Mouse (Mus musculus) left cerebral cortex, postnatal 25 days (tissue): ENCODE measurements around the gene Pinlyp. TPM values are rescaled to one million over a fixed set of nuclear protein-coding genes. Genes with fewer than 3 reads are reported as not detected.

ENCODE experiments used
- DNase-seq, 2 experiments: peaks; one replicate each; pipeline ENCODE4 v3.0.0; 2022; ENCODE audit warnings: low spot score in 2 of 2, mixed read lengths in 1 of 2
- intact Hi-C: fragments of 180-260 bp; cut with DNase I; formaldehyde crosslinking; loops from one replicate; pipeline ENCODE4 v1.15.1; 2025
- total RNA-seq, 2 experiments: library from RNA; stranded (reverse); gene quantifications; 2 replicates each; pipeline ENCODE4 v1.2.3; 2021

The Pinlyp gene
- total RNA-seq, 2 experiments from 2014 or later: not detected

DNA sequence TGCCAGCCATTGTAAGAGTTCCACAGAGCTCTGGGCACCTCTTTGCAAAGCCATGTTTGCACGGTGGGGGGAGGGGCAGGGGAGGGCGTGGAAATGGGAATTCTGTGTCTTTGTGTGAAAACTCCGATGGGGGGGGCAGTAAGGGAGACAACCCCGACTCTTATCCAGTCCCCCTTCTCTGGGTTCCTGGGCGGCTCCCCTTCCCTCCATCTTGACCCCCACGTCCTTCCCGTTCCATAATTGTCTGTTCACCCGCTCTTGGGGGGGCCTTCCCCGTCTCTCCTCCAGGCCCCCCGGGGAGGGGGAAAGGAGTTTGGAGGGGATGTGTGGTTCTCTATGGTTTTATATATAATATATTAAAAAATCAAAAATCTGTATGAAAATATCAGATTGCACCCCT lies 41.9 kb downstream of the Pinlyp start:
- intact Hi-C loops: no loop called here
- DNase-seq: no peak

DNA sequence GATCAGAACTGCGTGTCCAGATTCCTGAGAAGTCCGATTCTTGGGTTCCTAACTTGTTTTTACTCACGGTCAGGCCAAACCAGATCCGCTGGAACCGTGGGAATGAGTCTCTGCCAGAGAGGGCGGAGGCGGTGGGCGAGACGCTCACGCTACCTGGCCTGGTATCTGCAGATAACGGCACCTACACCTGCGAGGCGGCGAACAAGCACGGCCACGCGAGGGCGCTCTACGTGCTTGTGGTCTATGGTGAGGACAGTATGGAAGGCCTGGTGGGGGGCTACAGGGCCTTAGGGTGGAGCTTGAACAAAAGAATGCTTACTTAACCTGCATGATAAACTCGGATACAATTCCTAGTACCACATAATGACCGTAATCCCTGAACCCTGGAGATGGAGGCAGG lies 44.4 kb downstream of the Pinlyp start:
- intact Hi-C loops: no loop called here

DNA sequence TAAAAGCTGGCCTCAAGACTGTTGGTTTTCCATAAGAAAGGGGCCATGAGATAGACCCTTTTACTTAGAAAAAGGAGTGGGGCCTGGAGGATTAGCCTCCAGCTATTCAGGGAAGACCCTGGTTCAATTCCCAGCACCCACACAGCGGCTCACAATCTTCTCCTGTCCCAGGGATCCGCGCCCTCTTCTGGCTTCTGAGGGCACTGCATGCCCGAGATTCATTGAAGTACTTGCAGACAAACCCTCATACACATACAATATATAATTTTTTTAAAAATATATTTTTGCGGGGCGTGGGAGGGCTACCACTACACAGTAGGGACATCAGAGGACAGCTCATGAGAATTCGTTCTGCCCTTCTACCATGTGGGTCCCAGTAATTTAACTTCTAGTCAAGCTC lies 45.0 kb downstream of the Pinlyp start:
- peak in 1 of 2 experiments; percentile 53 for DNase-seq
- intact Hi-C loops: no loop called here

More for the DNA sequence above, 44.4 kb downstream of the Pinlyp start:
- no peak for DNase-seq

DNA sequence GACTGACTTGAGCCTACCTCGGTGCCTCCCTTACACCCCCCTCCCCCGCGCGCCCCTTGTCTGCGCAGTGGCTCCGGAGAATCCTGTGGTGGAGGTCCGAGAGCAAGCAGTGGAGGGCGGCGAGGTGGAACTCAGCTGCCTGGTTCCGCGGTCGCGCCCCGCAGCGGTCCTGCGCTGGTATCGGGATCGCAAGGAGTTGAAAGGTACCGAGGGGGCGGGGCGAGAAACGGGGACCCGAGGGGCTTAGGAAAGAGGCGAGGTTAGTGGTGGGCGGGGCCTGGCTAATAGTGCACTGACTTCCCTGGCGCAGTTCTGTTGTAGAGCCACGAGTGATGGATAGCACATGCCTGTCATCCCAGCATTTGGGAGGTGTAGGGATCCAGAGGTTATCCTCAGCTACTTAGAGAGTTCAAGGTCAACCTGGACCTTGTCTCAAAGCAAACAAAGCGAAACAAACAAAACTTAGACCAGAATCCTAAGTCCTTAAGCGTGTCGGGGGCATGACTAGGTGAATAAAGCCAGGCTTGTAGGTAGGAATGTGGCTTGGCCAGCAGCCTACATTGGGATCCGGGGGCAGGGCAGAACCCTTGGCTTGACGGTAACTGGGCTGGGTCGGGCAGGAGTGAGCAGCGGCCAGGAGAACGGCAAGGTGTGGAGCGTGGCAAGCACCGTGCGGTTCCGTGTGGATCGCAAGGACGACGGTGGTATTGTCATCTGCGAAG lies 45.9 kb downstream of the Pinlyp start:
- no peak for DNase-seq
- intact Hi-C loops: no loop called here

Other genes starting within 250 kb of the Pinlyp start
- gene Zfp61, start 244.9 kb downstream of the Pinlyp start, total RNA-seq: 10 to 100 TPM; 19.3 to 20.8 TPM
- 10 to 100 TPM; 13.2 to 16.9 TPM for gene Zfp94, start 229.5 kb downstream of the Pinlyp start, total RNA-seq
- not detected for gene Tescl, start 212.2 kb downstream of the Pinlyp start, total RNA-seq
- gene Lypd5, start 196.9 kb downstream of the Pinlyp start, total RNA-seq: not detected
- gene Kcnn4, start 175.9 kb downstream of the Pinlyp start, total RNA-seq: under 1 TPM in 1 of 2 experiments, not detected in 1; 0.50 TPM
- 10 to 100 TPM; 38.1 to 40.2 TPM for gene Smg9, start 146.5 kb downstream of the Pinlyp start, total RNA-seq
- under 1 TPM; 0.34 to 0.57 TPM for gene Irgc1, start 93.8 kb downstream of the Pinlyp start, total RNA-seq
- under 1 TPM; 0.71 to 0.73 TPM for gene Plaur, start 83.6 kb downstream of the Pinlyp start, total RNA-seq
- gene Cadm4, start 64.1 kb downstream of the Pinlyp start, total RNA-seq: 100 to 1,000 TPM; 243 to 246 TPM
- 10 to 100 TPM; 45.7 to 52.6 TPM for gene Zfp428, start 39.1 kb downstream of the Pinlyp start, total RNA-seq
- not detected for gene AC161166.1, start 33.7 kb downstream of the Pinlyp start, total RNA-seq
- 10 to 100 TPM; 87.8 to 88.6 TPM for gene Irgq, start 15.4 kb downstream of the Pinlyp start, total RNA-seq
- 10 to 100 TPM; 34.6 to 37.6 TPM for gene Xrcc1, start 171 bp upstream of the Pinlyp start, total RNA-seq
- 10 to 100 TPM; 11.1 to 13.2 TPM for gene Ethe1, start 41.4 kb upstream of the Pinlyp start, total RNA-seq
- gene Zfp575, start 41.5 kb upstream of the Pinlyp start, total RNA-seq: 1 to 10 TPM; 6.7 TPM
- under 1 TPM; 0.16 to 0.27 TPM for gene Phldb3, start 64.6 kb upstream of the Pinlyp start, total RNA-seq
- under 1 TPM; 0.73 to 0.92 TPM for gene Lypd3, start 90.4 kb upstream of the Pinlyp start, total RNA-seq
- gene Tex101, start 130.6 kb upstream of the Pinlyp start, total RNA-seq: not detected
- gene BC049730, start 163.1 kb upstream of the Pinlyp start, total RNA-seq: not detected
- not detected for gene Gm4763, start 180.8 kb upstream of the Pinlyp start, total RNA-seq
- gene Cd177, start 214.2 kb upstream of the Pinlyp start, total RNA-seq: not detected
- gene Ceacam10, start 231.1 kb upstream of the Pinlyp start, total RNA-seq: not detected